Mouse (Mus musculus): Measurements from ENCODE around the gene Zfp952.
A peak's percentile ranks its signal among the peaks of the same experiment; 100 is the strongest.
"Not testable (repeated sequence)": the region's sequence is repeated elsewhere in the genome, so short reads cannot be mapped to it uniquely, and the experiment has no call there.

Zfp952 gene

DNA sequence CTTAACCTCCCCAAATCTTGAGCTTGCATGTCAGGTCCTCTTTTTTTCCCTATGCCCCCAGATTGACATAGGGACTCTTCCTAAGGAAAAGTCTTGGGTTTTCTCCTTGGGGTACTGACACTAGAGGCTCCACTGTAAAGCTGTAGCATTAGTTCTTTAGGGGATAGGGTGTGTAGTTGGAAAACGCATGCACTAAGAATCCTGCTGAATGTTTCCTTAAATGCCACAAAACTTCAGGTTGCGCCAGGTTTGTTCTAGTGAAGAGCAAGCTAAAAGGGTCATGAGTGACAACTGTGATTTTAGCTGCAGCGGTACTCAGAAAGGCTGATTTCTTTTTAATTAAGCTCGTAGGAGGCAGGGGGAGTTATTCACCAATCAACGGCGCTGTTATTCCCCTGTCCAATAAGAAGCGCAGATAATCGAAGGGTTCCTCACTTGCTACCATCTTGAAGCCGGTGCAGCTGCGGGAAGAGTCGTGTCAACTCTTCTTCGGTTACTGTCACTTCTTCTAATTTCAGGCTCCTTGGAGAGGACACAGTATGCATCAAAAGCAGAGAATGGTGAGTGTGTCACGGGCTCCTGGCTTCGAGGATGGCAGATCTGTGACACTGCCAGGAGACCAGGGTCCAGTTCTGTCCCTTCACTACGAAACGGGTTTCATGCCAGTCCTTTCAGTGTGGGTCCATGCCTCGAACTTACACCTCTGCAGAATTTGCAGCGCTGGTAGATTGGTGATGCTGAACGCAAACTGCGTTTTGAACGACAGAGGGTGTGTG is at the start of gene Zfp952:
Zfp952 (plus strand) TSS at position 431 of the 776 bp plus-strand sequence.
- peak; percentile 81 for DNase-seq (ENCODE audit: low spot score)

DNA sequence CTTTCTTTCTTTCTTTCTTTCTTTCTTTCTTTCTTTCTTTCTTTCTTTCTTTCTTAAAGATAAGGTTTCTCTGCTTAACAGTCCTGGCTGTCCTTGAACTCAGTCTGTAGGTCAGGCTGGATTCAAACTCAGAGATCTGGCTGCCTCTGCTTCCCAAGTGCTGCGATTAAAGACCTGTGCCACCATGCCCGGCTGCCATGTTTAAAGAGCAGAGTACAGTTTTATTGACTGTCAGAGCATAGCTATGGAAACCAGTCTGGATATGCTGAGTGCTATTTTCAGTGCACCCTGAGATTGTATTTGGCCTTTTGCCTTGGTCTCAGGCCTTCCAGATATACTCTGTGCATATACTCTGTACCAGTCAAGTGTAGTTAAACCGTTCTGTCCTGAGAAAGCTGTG is 49.3 kb upstream of the Zfp952 start:
- DNase-seq (ENCODE audit: low spot score): no peak

DNA sequence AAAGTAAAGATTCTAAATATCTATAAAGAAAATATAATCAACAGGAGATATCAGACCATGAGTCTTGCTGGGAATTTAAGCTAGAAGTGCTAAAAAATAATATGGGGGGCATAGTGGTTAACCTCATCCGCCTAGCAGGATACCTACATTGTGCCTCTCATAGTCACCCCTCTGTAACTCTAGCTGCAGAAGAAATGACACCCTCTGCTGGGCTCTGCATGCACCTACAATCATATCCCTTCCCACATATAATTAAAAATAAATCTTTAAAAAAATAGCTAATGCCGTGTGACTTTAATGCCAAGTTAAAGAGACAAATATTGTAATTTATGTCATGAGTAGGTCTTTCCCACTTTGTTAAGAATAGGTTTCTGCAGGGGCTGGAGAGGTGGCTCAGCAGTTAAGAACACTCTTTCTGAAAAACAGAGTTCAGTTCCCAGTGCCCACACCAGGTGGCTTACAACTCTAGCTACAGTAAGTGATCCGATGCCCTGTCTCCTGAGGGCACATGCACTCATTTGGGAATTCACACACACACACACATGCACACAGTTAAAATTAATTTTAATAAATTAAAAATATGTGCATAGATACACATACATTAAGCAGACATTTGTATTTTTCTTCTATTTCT is 48.4 kb upstream of the Zfp952 start:
- no peak for DNase-seq (ENCODE audit: low spot score)

DNA sequence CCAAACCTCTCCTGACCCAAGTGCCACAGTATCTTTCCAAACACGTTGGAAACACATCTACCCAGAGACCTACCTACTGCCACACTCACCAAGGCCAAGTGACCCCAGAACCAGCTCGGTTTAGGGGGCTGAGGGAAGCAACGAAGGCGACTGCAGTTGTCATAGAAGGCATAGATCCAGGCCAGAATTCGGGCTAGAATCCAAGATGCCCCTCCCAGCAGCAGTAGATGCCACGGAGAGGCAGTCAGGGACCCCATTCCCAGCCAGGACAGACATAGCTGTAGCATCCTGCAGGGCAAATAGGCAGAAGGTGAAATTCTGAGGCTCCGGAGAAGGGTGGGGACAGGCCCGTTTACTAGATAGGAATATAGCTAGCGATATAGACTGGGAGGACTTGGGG is 46.2 kb upstream of the Zfp952 start:
- no peak for DNase-seq (ENCODE audit: low spot score)

DNA sequence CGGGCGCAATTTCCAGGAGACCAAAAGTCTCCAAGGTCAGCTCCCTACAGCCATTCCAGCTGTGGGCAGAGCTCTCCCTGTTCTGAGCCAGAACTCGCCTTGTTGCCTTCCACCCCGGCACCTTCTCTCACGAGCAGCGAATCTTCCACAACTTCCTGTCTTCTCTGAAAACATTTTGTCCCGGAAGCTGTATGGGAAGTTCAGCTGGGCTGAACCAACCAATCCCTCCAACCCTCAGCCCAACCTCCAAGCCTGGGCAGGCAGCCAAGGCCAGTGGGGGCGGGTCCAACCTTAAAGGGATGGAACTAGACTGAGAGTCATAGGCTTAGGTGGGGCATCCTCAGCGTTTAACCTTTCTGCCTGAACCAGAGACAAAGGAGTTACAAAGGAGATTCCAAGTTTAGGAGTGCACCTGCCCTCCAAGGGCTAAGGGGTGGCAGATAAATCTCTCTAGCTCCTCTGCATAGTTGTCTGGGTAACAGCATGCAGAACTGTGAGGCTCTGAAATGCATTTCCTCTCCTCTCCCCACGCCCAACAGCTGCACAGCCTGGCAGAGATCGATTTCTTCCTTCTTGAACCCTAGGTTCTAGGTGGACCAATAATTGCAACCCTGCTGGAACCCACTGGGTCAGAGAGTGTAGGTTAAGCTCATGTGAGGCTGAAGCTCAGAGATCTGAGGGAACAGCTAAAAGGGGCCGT is 45.6 kb upstream of the Zfp952 start, which contains the start of gene Cyp4f13:
Cyp4f13 (minus strand) TSS at position 188 of the 700 bp plus-strand sequence.
- DNase-seq (ENCODE audit: low spot score): peak; percentile 90

DNA sequence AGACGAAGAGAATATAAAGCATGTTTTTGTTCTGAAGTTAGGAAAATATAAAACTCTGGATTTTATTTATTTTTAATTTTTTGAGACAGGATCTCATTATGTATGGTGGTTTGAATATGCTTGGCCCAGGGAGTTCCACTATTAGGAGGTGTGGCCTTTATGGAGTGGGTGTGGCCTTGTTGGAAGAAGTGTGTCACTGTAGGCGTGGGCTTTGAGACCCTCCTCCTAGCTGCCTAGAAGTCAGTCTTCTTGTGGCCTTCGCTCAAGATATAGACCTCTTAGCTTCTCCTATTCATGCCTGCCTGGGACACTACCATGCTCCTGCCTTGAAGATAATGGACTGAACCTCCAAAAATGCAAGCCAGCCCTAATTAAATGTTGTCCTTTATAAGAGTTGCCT is 42.8 kb upstream of the Zfp952 start:
- no peak for DNase-seq (ENCODE audit: low spot score)

DNA sequence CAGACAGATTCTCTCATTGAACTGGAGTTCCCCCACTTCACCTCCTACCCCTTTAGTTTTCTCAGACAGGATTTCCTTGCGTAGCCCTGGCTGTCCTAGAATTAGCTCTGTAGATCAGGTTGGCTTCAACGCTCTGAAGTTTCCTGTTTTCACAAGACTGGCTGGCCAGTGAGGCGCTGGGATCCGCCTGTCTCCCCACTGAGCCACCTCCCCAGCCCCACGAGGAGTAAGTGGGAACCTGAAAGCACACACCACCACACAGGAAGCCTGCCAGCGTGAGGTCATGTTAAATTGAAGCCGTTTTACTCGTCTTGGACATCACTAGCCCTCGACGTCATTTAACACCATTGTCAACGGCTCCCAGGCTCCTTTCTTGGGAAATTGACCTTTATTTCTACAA is 41.9 kb upstream of the Zfp952 start:
- no peak for DNase-seq (ENCODE audit: low spot score)

DNA sequence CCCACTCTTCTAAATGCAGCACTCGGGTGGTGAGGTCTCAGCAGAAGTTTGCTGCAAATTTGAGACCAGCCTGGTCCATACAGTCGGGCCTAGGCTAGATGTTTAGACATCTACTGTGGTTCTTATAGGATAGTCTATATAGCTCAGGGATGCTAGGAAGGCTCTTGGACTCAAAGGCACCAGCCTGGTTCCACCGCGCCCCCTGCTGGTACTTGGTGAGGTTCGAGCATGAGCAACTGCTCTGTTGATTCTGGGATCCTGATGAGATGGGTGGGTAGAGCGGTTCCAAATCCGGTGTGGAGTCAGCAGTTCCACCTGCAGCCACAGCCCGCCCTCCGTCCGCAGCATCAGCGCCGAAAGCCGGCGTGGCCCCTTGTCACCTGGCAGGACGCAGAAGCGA is 41.5 kb upstream of the Zfp952 start:
- peak; percentile 69 for DNase-seq (ENCODE audit: low spot score)

DNA sequence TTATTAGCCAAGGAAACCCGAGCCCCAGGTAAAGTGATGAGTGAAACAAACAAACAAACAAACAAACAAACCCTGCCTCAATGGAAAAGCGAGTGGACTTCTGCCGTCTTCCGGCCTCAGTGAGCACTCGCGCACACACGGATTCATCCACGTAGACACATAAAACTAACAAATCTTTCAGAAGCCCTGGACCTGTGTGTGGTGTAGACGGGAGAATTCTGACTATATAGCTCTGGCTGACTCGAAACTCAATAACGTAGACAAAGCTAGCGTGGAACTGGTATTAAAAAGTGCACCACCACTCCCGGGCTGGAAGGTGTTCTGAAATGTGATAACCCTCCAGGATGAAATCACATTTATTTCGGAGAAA is 27.7 kb upstream of the Zfp952 start:
- no peak for DNase-seq (ENCODE audit: low spot score)

DNA sequence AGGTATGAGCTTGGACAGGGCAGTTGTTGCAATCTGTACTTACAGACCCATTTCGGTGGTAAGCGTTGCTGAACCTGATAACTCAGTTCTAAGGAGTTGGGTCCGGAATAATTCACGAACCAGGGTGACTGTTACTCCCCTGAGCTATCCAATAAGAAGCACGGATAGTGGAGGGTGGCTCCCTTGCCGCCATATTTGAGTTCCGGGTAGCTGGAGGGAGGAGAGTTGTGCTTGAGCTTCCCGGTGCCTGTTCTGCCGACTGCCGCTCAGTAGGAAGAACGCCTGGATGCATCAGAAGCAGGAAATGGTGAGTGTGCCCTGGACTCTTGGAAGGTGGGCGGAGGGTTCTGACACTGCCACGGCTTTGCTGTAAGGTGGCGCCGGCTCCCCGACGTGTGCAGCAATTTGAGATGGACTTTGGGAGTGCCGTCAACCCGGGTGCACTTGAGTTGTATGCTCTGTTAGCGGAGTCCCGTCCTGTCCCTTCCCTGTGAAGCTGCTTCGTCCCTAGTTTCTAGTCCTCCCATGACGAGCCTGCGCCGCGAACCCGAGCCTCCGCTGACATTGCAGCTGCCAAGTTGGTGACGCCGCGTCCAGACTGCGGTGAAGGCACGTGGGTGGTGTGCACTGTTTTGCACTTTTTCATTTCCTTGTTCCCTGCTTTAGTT is 27.2 kb upstream of the Zfp952 start, which contains the start of gene Zfp472:
Zfp472 (plus strand) TSS at position 192 of the 668 bp plus-strand sequence.
- peak; percentile 88 for DNase-seq (ENCODE audit: low spot score)

DNA sequence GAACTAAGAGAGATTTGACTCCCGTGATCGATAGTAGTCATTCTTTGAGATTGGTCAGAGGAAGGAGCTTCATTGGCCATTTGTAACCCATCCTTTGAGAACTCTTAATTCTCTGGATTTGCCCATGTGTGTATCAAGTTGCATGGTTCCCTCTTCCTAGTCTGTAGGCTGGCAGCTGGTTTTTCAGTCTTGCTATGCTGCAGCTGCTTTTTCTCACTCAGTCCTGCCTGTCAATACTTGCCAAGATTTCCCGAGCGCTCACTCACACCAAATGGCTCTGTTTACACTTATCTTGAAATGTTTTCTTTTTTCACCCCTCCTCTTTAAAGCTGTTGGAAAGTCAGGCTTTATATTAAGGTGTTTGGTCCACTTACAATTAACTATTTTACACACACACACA is 11.6 kb upstream of the Zfp952 start:
- DNase-seq (ENCODE audit: low spot score): no peak

DNA sequence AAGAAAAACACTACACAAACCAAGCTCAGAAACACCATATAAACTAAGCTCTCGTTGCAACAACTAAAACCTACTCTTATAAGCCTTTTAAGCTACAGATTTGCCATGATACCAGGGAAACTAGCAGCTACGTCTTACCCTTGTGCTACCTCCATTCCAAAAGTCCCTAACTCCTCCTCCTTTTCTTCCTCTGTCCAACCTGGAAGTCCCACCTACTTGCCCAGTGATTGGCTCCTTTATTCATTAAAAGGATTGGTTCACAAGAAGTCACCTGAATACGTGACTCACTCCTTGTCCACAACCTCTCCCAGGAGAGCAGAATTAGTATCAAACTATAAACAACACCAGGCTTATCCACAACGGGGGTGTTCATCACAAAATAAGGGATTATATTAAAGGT is 6.6 kb upstream of the Zfp952 start:
- no peak for DNase-seq (ENCODE audit: low spot score)

DNA sequence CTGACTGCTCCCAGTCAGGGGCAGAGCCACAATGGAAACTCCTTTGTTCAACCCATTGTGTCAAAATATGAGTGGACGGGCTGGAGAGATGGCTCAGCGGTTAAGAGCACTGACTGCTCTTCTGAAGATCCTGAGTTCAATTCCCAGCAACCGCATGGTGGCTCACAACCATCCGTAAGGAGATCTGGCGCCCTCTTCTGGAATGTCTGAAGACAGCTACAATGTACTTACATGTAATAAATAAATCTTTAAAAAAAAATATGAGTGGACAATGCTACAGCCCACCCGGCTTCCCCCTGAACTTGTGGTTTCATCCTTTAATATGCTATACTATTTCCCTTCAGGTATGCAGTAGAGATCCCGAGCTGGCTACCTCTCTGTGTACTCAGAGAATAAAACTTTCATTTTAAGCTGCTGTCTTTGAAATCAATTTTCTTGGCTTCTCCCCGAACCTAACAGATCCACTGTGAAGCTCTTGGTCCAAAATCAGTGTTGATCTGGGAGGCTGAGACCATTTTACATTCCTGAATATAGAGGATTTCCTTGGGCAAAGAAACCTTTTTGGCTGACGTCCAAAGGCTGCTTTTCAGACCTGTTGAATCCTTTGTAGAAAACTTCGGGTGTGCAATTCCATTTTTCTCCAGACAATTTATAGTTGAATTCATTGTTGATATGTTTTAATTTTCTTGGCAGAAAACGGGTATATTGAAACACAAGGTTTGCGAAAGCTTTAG is 797 bp upstream of the Zfp952 start:
- DNase-seq (ENCODE audit: low spot score): no peak

DNA sequence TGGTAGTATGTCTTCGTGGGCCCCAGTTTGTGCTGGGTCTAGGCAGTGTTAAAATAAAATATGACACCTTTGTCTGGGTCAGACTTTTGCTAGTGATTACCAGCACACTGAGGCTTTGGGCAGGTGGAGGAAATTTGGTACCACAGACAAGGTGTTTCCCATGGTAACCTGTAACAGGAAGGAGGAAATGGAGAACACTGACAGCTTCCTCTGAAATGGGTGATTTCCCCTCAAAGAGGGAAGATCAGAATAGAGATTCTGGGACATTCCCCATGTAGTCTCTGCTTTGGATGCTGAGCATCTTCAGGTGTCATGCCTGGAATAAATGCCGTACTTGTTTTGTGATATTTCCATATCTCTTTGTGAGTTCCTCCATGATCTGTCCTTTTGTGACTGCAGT is 5.6 kb downstream of the Zfp952 start:
- no peak for DNase-seq (ENCODE audit: low spot score)

DNA sequence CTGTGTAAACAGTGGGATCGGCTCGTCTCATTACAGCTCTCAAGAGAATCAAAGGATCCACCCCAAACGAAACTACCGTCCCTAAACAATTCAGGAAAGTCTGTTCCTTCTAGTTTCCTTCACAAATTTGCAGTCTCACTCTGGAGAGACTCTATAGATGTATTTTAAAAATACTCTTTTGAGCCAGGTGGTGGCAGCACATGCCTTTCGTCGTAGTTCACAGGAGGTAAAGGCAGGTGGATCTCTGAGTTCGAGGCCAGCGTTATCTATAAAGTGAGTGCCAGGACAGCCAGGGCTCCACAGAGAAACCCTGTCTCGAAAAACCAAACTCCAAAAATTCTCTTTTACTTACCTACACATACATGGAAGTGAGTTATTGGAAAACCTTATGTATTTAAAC is 15.4 kb downstream of the Zfp952 start:
- no peak for DNase-seq (ENCODE audit: low spot score)

DNA sequence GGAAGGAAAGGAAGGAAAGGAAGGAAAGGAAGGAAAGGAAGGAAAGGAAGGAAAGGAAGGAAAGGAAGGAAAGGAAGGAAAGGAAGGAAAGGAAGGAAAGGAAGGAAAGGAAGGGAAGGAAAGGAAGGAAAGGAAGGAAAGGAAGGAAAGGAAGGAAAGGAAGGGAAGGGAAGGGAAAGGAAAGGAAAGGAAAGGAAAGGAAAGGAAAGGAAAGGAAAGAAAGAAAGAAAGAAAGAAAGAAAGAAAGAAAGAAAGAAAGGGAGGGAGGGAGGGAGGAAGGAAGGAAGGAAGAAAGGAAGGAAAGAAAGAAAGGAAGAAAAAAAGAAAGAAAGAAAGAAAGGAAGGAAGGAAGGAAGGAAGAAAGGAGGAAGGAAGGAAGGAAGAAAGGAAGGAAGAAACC is 27.5 kb downstream of the Zfp952 start:
- not testable (repeated sequence) for DNase-seq (ENCODE audit: low spot score)

DNA sequence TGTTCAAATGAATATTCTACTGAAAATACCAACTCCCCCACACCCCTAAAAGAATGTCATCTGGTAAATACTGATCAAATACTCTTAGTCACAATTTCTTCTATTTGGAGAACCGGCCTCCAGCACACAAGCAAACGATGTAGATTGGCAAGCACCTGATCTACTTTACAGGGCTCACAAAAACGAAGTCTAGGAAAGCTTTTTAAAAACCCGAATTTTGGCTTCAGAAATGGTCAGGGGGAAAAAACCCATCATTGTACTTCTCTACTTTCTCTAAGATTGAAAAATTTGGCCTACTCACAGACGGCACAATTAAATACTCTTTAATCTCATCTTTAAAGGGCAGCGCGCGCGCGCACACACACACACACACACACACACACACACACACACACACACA is 39.4 kb downstream of the Zfp952 start:
- no peak for DNase-seq (ENCODE audit: low spot score)

DNA sequence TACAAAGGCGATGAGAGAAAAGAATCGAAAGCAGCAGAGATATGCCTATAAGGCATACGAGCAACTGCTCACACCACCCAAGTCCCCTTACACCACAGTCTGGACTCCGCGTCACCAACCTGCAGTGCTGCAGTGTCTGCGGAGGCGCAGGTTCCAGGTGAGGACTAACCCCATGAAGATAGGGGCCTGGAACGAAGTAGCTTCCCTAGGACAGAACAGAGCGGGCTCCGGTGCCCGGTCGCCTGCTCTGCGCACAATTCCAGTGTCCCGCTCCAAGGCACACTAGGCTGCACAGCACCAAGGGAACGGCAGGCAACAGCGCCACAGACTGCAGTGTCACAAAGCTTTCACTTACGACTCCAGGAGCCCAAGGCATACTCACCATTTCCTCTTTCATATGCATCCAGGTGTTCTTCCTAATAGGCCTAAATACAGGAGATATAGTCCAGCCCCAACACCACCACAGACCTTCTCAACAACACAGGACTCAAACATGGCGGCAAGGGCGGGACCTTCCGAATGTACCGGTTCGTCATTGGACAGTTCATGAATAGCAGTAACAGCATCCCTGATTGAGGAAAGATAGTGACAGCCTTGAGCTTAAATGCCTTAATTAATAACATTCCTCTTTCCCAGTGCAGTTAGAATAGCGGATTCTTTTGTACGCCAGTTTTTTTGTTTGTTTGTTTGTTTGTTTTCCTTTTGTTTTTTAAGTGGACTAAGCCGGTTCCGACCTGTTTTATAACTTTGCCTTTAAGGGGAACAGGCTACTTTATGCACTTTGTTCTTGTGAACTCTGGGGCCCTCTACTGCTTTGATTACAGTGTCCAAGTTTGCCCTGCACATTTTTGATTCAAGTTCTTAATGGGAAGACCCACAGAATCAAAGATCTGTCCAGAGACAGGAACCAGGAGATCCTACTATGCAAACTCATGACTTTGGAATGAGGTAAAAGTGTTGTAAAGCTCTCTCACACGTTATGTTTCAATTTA is 40.3 kb downstream of the Zfp952 start, which contains the start of gene Zfp763:
Zfp763 (minus strand) TSS at position 503 of the 992 bp plus-strand sequence.
- peak; percentile 64 for DNase-seq (ENCODE audit: low spot score)
